Mouse (Mus musculus) left cerebral cortex, adult 18-20 months (tissue): Measurements from ENCODE around the gene Sorbs2. TPM values are rescaled to one million over a fixed set of nuclear protein-coding genes. Genes with fewer than 3 reads are reported as not detected.
A peak's percentile ranks its signal among the peaks of the same experiment; 100 is the strongest.

Experiments used
- DNase-seq, 2 experiments: peaks; one replicate each; pipeline ENCODE4 v3.0.0; 2021 to 2022; ENCODE audit warnings: low spot score in 2 of 2, mixed read lengths in 1 of 2
- total RNA-seq, 2 experiments: library from RNA; stranded (reverse); gene quantifications; 2 replicates each; pipeline ENCODE4 v1.2.3; 2021

Gene Sorbs2
- total RNA-seq, 2 experiments from 2014 or later = 284 to 324 TPM

DNA sequence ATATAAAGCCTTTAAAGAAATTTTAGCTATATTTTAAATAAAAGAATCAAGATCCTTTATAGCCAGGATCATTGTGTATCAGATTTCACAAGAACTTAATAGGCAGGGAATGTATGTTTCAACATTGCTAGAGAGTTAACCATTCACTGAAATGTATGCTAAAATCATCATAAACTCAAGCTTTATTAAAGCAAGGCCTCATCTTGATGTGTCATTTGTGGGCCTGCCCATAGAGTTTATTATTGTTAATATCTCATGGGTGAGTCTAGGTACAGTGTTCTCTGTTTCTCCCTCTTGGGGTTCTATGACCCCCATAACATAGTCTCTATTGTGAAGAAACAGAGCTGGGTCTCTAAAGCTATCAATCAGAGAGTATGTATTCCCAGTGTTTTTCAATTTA, 236.2 kb downstream of the Sorbs2 start:
- no peak for DNase-seq

DNA sequence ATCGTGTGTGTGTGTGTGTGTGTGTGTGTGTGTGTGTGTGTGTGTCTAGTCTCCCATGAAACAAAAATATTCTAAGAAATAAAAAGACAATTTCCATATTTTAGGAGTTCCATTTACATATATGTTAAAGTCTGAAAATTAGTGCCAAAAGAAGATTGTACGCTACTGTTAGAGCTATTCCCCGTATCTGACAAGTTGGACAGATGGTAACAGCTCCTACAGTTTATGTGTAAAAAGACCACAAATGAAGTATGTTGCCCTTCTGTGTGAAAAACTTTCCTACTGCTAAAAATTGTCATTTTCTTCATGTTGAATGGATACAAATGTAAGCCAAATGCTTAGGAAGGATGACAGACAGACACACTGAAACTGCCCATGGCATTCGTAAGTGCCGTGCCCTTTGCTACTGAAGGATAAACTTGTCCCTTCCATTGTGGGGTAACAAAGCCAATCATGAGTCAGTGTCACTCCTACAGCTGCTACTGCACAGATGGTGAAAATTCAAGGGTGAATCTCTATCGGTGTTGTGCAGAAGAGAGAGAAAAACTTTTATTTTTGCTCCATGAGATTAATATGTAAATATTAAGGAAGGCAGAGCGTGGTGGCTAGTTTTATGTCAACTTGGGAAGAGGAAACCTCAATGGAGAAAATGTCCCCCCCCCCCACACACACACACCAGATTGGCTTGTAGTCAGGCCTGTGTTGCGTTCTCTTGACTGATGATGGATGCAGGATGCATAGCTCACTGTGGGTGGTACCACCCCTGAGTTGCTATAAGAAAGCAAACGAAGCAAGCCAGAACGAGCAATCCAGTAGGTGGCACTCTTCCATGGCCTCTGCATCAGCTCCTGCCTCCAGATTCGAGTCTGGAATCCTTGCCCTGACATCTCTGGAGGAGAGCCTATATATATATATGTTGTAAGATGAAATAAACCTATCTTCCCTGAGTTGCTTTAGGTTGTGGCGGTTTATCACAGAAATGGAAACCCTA, 244.2 kb downstream of the Sorbs2 start:
- DNase-seq = peak; percentile 45 to 63

DNA sequence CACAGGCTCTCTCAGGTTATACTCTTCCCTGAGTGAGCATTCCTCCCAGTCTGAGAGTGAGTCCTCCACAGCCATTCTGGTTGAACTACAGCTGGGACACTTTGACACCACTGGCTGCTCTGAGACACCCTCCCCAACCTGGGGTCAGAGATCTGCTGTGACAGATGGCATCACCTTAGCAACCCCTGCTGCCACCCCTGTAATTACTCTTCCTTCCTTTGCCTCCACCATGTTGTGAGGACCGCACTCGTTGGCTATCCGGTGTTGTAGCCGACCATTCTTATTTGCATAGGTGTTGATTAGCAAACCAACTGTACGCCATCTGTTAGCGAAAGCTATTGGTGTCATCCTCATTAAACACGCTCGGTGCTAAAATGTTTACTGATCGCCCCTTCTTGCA, 247.9 kb downstream of the Sorbs2 start:
- no peak for DNase-seq

DNA sequence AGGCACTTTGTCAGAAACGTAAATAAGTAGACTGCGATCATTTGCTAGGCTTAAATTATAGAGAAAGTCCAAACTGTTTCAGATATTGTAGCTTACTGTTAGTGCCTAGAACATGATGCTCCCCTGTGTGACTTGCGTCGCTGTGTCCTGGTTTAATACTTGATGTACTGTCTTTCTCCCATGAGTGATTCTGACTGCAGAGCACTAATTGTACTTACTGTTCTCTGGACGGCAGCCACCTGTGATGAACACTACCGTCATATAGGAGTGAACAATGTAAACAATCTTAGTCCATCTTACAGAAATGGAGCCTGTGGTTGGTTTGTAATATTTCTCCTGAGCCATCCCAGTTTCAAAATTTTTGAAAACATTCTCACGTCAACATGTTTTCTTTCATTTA, 248.4 kb downstream of the Sorbs2 start:
- DNase-seq = no peak

DNA sequence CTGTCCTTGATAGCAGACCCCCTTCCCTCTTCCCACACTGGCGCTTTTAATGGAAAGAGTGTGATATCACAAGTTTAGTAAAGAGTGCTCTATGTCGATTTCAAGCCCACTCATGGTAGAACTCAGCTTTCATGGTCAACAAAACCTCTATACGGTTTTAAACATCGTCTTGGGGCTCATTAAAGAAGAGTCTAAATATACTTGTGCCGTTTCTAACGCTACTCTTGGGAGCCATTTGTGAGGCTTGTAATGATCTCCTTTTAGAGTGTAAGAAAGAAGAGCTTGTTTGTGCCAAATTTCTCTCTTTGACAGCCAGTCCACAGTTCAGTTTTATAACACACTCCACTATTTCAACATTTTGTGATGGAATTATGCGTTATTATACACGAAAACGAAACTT, 253.0 kb downstream of the Sorbs2 start:
- DNase-seq = no peak

DNA sequence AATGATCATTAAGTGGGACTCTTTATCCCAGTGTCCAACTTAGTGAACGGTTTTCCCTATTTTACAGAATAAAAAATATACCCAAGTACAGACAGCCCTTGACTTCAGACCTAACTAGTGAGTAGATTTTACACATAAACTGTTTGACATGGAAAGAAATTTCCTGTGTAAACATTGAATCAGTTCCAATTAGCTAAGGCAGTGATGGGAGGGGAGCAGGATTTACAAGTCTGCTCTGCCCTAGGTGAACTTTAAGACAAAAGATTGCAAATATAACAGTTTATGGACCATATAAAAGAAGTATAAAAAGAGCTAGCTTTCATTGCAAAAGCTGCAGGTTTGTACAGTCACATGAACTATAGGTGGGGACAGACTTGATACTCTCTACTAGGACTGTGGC, 253.5 kb downstream of the Sorbs2 start:
- DNase-seq = no peak

DNA sequence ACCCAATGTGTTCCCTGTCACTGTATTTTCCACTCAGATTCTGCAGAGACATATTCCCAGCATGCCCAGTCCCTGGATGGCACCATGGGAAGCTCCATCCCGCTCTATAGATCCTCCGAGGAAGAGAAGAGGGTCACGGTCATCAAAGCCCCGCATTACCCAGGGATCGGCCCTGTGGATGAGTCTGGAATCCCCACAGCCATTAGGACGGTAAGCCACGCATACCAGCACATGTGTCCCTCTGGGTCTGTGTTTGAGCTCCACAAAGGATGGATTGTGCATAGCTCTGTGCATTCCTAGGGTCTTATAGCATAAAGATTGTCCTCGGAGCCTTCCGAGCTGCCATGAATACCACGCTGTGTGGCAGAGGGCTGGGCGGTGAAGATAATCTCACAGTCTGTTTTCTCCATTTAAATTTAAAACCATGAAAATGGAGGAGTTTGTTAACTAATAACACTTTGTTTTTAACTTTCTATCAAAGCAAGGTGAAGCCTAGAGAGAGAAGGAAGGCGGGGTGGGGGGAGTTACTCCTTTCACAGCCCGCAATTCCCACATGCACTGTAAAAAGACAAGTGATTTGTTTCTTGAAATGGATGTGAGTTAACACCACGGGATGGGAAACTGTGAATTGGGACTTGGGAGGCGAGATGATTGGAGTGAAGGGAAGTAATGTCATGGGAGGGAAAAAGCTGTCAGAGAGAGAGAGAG, 255.5 kb downstream of the Sorbs2 start:
- DNase-seq = no peak

DNA sequence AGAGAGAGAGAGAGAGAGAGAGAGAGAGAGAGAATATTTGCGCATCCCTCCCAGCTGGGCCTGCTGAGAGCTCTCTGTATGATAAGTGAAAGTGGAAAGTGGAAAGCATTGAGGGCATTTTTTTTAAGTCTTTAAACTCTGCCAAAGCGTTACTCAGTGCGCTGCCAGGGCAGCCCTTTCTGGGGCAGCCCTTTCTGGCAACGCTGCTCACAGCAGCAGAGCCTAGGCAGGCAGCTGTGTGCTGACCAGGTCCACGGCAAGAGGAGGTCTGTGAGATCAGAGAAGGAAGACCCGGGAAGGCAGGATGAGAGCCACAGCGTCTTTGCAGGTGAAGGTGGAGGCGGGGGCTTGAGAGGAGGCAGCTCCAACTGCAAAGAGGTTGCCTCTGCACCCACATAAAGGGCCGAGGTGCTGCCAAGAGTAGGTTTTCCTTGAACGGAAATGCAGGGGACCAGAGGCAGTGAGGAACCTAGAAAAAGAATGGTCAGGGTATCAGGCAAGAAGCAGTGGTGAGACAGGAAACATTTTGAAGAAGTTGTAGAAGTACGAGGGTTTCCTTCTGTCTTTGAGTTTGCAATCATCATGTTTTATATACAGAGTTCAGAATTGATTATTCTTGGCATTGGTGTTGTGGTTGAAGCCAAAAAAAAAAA, 256.2 kb downstream of the Sorbs2 start:
- DNase-seq = peak in 1 of 2 experiments; percentile 33

DNA sequence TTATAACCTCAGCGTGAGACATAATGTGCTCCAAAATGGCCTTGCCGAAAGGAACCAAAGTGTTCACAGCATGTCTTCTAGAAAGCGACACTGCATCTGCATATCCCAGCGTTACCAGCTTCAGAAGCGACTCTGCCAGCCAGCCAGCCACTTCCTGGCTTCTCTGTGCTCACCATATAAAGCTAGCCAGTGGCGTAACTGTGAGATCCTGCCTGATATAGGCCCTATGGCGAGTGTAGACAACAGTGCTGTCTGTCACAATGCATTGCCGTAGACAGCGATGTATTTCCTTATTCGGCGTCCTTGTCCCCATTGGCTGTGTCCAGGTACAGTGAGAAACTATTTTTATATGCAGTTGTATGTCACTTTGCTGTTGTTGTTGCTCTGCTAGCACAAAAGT, 258.6 kb downstream of the Sorbs2 start:
- DNase-seq = no peak

DNA sequence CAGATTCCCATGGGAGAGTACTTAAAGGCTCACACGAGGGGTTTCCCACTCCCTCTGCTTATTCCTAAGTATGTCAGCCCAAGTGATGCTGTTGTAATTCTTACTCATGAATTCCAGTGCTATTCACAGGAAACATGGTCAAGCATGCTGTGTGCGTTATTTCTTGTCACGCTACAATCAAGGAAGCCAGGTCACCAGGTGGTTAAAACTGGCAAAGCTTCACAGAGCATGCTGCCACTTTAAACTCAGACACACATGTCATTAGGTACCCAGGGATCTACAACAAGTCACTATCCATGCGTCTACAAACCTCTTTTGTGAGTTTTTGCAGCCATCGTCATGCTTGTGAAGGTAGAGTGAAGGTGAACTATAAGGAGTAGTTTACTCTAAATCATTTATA, 267.3 kb downstream of the Sorbs2 start:
- DNase-seq = no peak

DNA sequence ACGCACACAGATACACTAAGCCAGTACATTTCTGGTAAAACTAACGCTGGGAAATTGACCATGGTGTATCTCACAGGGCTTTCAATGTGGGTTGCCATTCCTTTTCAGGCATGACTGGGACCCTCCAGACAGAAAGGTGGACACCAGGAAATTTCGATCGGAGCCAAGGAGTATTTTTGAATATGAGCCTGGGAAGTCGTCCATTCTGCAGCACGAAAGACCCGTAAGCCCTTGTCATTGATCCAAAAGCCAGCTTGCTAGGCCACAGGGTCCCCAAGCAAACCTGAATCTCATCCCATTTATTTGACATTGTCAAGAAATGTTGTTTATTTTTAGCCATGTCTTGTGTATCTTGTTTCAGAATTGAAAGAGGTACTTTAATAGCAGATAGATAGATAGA, 267.9 kb downstream of the Sorbs2 start:
- no peak for DNase-seq

DNA sequence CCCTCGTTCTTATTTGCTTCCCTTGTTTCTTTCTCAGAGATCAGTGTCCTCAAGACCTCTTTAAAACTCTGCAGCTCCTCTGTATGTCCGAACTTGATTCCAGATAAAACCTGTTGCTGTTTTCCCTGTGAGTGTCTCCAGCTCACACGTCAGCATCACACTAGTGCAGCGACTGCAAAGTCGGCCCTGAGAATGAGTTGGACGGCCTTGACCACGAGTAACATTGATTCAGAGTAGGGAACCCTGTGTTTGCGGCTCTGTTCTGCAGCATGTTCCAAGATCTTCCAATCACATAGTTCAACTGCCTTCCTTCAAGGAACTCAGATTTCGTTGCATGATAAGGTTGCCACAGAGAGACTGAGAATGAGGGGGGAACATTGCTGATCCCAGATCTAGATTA, 268.8 kb downstream of the Sorbs2 start:
- no peak for DNase-seq

DNA sequence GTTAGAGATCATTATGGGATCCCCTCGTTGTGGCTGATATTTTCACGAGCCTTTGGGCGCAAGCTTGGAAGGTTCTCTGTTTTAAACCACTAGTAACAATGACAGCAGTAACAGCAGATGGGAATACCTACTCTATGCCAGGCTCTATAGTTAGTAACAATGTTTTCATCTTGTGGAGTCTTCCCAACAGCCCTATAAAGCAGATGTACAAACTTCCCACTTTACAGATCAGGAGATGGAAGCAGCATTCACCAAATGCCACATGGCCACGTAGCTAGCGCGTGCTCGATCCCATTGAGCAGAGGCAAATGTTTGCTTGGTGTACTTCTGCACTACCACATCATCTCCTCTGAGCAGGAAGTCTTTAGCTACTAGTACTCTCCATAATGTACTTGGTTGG, 269.4 kb downstream of the Sorbs2 start:
- no peak for DNase-seq

DNA sequence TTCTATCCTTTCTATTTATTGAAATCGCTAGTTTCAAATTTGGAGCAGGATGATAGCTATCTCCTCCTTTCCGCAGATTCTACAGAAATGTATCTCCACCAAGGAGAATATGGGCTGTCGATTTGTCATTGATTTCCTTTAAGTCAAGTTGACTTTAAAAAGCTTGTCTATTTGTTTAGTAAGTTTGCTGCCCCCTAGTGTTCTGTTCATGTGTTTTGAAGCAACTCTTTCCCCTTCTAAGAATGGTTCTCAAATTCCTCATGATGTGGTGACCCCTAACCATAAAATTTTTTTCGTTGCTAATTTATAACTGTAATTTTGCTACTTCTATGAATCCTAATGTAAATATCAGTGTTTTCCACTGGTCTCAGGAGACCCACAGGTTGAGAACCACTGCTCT, 273.0 kb downstream of the Sorbs2 start:
- peak in 1 of 2 experiments; percentile 46 for DNase-seq

DNA sequence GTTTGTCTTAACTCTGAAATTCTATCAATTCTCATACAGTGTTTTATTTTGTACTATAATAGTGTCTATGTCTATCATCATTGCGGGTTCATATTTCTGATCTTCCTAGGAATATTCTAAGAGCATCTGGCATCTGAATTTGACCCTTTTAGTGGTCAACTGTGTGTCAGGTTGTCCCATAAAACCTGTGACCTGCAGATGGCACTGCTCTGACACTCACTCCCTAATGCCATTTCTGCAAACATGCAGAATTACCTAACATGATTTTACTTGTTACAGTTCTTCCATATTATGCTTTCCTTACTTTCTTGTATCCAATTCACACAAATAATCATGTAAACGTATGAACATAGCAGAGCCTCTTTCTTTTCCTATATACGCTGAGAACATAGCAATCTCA, 281.0 kb downstream of the Sorbs2 start:
- DNase-seq = no peak

DNA sequence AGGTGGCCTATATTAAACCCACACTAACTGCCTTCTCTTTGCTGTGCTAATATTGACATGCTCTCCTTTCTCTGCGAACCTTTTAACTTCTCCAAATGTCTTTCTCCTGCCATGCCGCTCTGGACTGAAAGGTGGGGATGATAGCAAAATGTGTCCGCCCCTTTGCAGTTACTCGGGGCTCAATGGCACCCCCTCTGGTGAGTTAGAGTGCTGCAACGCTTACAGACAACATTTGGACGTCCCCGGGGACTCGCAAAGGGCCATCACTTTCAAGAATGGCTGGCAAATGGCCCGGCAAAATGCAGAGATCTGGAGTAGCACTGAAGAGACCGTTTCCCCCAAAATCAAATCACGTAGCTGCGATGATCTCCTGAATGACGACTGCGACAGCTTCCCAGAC, 287.3 kb downstream of the Sorbs2 start:
- no peak for DNase-seq

DNA sequence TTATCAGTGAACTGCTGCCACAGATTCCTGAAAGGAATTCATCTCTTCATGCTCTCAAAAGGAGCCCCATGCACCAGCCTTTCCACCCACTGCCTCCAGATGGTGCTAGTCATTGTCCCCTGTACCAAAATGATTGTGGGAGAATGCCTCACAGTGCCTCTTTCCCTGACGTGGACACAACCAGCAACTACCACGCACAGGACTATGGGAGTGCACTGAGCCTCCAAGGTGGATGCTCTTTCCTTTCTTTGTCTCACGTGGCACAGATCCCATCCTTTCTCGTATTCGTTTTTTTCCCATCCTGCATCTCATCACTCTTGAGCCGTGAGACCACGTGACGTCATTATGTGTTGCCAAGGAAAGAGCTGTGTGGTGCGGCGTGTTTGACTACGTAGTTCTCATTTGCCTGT, 288.7 kb downstream of the Sorbs2 start:
- DNase-seq = peak; percentile 67 to 76

DNA sequence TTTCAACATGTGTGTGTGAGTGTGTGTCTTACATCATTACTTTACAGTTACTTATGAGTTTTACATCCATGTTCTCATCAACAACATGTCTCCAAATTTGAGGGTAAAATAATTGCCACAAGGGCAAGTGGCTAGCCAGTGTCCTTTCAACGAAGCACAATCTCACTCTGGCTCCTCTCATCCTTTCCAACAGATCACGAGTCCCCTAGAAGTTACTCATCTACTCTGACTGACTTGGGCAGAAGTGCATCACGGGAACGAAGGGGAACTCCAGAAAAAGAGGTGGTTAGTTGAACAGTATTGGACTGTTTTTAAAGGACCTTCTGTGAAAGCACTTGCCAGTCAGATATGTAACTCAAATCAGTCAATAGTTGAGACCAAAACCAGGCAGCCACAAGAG, 291.9 kb downstream of the Sorbs2 start:
- no peak for DNase-seq

DNA sequence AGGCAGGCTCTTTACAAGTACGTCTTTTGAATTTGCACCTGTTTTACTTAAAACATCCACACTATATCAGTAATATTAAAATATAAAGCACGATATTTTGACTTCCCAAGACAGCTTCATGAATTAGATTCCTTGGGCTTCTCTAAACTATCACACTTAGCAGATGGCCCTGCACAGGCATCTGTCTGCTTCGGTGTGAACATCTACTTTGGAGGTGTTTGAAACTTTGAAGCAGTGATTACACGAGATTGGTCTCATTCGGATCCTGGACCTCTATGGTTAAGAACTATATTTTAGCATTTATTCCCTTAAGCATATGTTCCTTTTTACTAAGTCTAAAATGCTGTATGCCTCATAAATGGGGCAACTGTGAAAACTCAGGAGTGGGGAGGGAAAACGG, 301.0 kb downstream of the Sorbs2 start:
- no peak for DNase-seq

DNA sequence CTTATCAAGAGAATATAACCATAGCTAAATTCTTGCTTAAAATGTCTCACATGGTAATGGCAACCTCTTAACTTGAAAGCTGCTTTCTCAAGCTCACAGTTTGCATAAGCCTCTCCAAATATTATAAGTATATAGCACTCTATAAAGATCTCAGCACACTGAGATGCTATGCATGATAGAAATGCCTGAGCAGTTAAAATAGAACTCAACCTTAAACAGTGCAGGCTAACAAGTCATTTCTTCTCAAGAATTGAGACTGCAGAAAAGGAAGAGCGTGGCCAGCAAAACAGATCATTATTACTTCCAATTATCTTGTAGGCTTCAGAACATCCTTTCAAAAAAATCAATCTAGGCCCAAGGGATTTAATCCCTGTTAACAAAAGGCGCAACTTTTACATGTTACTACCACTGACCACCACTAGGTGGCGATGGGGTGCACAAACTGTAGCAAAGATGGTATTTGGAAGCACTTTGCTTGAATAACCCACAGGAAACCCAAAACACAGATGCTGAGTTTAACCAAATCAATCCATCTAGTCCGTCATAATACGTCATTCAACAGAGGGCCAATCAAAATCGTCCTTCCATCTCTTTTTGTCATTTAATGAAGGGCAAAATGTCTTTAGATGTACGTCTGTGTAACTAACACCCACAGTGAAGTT, 309.3 kb downstream of the Sorbs2 start:
- DNase-seq = peak; percentile 53 to 63

DNA sequence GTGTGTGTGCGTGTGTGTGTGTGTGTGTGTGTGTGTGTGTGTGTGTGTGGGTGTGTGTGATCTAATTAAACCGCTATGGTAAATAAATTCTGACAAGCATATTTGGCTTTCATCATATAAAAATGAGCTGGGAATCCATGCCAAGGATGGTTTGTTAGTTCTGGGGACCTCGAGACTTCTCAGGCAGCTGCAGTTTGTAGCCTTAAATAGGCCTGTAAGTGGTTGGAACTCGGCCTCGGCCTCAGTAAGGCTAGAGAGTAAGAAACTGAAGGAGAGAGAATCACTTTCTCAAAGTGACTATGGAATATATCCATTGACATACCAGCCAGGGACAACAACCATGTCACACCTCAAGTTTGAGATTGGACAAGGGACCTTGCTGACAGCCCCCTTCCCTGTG, 314.1 kb downstream of the Sorbs2 start:
- no peak for DNase-seq
